Mouse (Mus musculus) regulatory T cell (primary cell): ENCODE measurements around the gene Tas2r130.
"Not testable (repeated sequence)": the region's sequence is repeated elsewhere in the genome, so short reads cannot be mapped to it uniquely, and the experiment has no call there.

Source experiments
- in situ Hi-C: fragments of 300-600 bp; cut with MboI, MseI; formaldehyde crosslinking; loops from one replicate; pipeline ENCODE4 v1.15.1; 2025; ENCODE audit warnings: high pct_unique_total_duplicates

Gene Tas2r130

DNA sequence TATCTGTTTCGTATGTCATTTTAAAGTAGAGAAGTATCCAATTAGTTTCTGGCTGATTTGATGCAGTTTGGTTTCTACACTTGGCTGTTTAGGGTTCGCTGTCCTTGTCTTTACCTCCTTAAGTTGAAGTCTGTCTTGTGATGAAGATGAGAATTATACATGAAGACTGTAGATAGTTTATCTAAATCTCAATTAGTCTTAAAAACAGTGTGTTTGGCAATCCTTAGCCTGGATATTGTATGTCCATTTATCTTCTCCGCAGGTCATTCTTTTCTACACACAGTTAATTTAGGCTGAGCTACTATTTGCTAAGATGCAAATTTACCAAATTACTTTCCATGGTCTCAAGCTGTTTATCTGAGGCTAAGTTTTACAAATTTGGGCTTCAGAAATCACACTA lies at the start of gene Tas2r130:
Gene Tas2r130 (minus strand): TSS at position 101 of the 400 bp plus-strand sequence.
- in situ Hi-C loops: no loop called here

DNA sequence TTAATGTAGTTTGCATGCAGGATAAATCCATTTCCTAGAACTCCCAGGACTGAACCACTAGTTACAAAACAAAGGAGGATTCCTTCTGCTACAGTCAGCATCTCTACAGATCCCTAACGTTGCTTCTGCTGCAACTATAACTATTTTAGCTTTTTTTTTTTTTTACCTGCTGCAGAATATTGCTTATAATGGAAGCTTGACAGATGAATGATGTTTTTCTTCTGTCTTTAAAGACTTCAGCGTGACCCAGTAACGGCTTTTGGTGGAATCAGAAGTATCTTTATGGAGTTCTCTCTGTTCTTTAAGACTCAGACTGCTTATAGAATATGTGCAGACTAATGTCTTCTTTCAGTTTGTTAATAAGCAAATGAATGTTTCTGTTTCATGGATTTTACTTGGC lies 48.1 kb upstream of the Tas2r130 start, which contains the start of gene Tas2r106:
Gene Tas2r106 (minus strand): TSS at position 101 of the 400 bp plus-strand sequence.
- in situ Hi-C loops: no loop called here

DNA sequence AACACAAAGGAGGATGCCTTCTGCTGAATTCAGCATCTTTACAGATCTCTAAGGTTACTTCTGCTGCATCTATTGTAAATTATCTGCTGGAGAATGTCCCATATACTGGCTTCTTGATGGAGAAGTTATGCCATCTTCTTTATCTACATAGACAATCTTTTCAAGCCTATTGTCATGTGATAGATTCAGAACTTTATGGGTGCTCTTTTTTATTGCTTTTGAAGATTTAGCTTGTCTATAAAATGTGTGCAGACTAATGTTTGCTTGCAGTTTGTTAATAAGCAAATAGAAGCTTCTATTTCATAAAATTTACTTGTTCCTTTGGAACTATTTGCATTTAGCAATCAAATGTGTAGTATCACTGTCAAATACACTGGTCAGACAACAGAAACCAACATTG lies 29.3 kb upstream of the Tas2r130 start, which contains the start of gene Tas2r107:
Gene Tas2r107 (minus strand): TSS at position 101 of the 400 bp plus-strand sequence.
- in situ Hi-C loops: no loop called here

DNA sequence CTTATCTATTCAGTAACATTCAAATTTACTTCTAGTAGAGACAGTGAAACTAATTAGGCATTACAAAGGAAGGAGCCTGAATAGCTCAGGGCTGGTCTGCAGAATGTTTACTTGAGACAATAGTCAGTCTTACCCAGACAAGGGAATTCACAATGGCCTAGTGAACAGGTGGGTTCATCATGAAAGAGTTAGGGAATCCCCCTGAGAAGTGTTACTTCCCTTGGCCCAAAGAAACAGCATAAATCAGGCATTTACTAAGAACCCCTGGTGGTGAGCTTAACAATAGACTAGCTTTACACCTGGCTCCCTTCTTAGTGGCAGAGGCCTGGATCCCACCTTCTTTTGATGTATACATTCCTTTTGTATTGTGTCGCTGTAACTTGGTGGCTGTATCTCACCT lies 20.8 kb downstream of the Tas2r130 start:
- in situ Hi-C loops: not testable (repeated sequence)

DNA sequence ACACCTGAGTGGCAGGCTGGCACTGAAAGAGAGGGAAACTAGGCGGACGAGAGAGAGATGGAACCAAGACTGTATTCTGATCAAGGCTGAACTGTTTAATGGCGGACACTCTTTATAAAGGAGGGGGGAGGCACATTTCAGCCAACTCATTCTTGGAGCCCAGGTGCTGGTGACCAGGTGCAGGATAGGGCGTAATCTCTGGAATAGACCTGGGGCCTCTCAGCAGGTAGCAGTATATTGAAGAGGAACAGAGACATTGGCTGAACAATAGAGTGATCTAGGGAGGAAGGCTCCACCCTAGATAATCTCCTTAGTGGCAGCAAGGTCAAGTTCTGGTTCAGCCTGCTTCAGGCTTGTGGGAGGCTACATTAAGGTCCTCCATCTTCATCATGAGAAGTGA lies 25.9 kb downstream of the Tas2r130 start:
- in situ Hi-C loops: no loop called here
